Mouse (Mus musculus): ENCODE results near the gene Sbds. TPM values are rescaled to one million over a fixed set of nuclear protein-coding genes. Genes with fewer than 3 reads are reported as not detected.
A peak's percentile ranks its signal among the peaks of the same experiment; 100 is the strongest.

Sbds gene
- polyA plus RNA-seq, 1 experiment = 24.2 TPM

DNA sequence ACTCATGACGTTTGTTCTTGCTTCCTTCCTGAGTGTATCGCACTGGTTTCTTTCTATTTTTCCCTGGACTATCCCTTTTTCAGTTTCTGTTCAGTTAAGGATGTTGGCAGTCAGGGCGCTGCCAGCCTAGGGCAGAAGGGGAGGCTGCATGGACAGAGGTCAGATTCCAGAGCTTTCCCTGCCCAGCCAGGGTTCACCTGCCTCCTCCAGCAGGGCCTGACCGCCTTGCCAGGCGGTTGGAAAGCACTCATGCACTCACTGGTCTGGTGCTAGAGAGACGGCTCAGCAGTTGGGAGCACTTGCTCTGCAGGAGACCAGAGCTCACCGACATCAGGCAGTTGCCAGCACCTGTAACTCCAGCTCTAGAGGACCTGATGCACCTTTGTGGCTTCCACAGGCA is 16.1 kb downstream of the Sbds start:
- Histone ChIP-seq H3K4me1 (ENCODE audit: control insufficient read depth, insufficient read depth, insufficient read length, low read length) (no peaks in the 10 kb centered on the region), H3K27me3 (ENCODE audit: control insufficient read depth, insufficient read depth, low read length) (no peaks in the 10 kb centered on the region), H3K27ac (ENCODE audit: insufficient read depth, low read depth, low read length) (no peak overlapping the region), H3K36me3 (ENCODE audit: control insufficient read depth, insufficient read depth, low read length) (peaks cover 78% of the 10 kb centered on the region), H3K4me3 (ENCODE audit: low read depth, low read length) (no peak overlapping the region)
- TF ChIP-seq CTCF (IDR thresholded peaks at IDR 0.05; ENCODE audit: extremely low read depth, insufficient read length, insufficient replicate concordance, low read depth, low read length) (no peak), POLR2A (IDR thresholded peaks at IDR 0.05; ENCODE audit: low read depth, low read length) (no peak)
- 88% methylated on average over 7 of the region's 7 CpGs for WGBS

- Histone ChIP-seq H3K4me3 (ENCODE audit: low read depth, low read length) (no peak overlapping the region), H3K36me3 (ENCODE audit: control insufficient read depth, insufficient read depth, low read length) (peaks cover 79% of the 10 kb centered on the region), H3K27ac (ENCODE audit: insufficient read depth, low read depth, low read length) (no peak overlapping the region), H3K4me1 (ENCODE audit: control insufficient read depth, insufficient read depth, insufficient read length, low read length) (no peaks in the 10 kb centered on the region), H3K27me3 (ENCODE audit: control insufficient read depth, insufficient read depth, low read length) (no peaks in the 10 kb centered on the region)
- TF ChIP-seq CTCF (IDR thresholded peaks at IDR 0.05; ENCODE audit: extremely low read depth, insufficient read length, insufficient replicate concordance, low read depth, low read length) (no peak), POLR2A (IDR thresholded peaks at IDR 0.05; ENCODE audit: low read depth, low read length) (no peak)
- WGBS = 93% methylated on average over 8 of the region's 8 CpGs
Observed at GRCm38 (mm10) chr5:130236302-130236701, 19.0 kb downstream of the Sbds start.

GRCm38 (mm10) chr5:130228120-130228519 is 27.2 kb downstream of the Sbds start:
- no peak for TF ChIP-seq CTCF (IDR thresholded peaks at IDR 0.05; ENCODE audit: extremely low read depth, insufficient read length, insufficient replicate concordance, low read depth, low read length)
- no peak for TF ChIP-seq POLR2A (IDR thresholded peaks at IDR 0.05; ENCODE audit: low read depth, low read length)
- Histone ChIP-seq H3K4me3 (ENCODE audit: low read depth, low read length) (no peak overlapping the region), H3K27ac (ENCODE audit: insufficient read depth, low read depth, low read length) (no peak overlapping the region), H3K27me3 (ENCODE audit: control insufficient read depth, insufficient read depth, low read length) (no peaks in the 10 kb centered on the region), H3K4me1 (ENCODE audit: control insufficient read depth, insufficient read depth, insufficient read length, low read length) (peaks cover 11% of the 10 kb centered on the region; the same call in 1 of the 2 replicates), H3K36me3 (ENCODE audit: control insufficient read depth, insufficient read depth, low read length) (peaks cover 27% of the 10 kb centered on the region)
- 49% methylated on average over 4 of the region's 4 CpGs for WGBS

DNA sequence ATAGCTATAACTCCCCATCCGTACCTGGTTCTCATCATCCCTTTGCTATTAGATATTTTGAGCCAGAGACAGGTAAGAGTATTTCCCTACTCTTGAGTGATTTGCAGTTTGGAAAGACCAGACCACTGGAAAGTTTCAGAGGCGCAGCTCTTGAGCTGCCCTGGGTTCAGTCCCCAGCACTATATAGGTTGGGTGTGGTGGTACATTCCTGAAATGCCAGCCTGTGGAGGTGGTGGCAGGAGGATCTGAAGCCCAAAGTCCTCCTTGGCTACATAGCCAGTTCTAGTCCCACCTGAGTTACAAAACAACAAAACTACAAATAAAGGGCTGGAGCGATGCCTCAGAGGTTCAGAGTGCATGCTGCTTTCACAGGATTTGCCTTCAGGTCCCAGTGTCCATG is 28.5 kb downstream of the Sbds start:
- Histone ChIP-seq H3K27me3 (ENCODE audit: control insufficient read depth, insufficient read depth, low read length) (no peaks in the 10 kb centered on the region), H3K4me3 (ENCODE audit: low read depth, low read length) (no peak overlapping the region), H3K27ac (ENCODE audit: insufficient read depth, low read depth, low read length) (no peak overlapping the region), H3K36me3 (ENCODE audit: control insufficient read depth, insufficient read depth, low read length) (peaks cover 14% of the 10 kb centered on the region), H3K4me1 (ENCODE audit: control insufficient read depth, insufficient read depth, insufficient read length, low read length) (peaks cover 14% of the 10 kb centered on the region; the same call in 1 of the 2 replicates)
- no peak for TF ChIP-seq POLR2A (IDR thresholded peaks at IDR 0.05; ENCODE audit: low read depth, low read length)
- no peak for TF ChIP-seq CTCF (IDR thresholded peaks at IDR 0.05; ENCODE audit: extremely low read depth, insufficient read length, insufficient replicate concordance, low read depth, low read length)
- WGBS = 79% methylated on average over 3 of the region's 3 CpGs

GRCm38 (mm10) chr5:130222146-130223004 is 33.0 kb downstream of the Sbds start:
- under 1% methylated on average over 87 of the region's 88 CpGs for WGBS
- H3K36me3 ChIP-seq (ENCODE audit: control insufficient read depth, insufficient read depth, low read length) = no peaks in the 10 kb centered on the region
- TF ChIP-seq POLR2A (IDR thresholded peaks at IDR 0.05; ENCODE audit: low read depth, low read length) = peak; percentile 38; the same call in 1 of the 2 replicates
- TF ChIP-seq CTCF (IDR thresholded peaks at IDR 0.05; ENCODE audit: extremely low read depth, insufficient read length, insufficient replicate concordance, low read depth, low read length) = no peak; the same call in 1 of the 2 replicates
- peaks cover 19% of the 10 kb centered on the region; the same call in 1 of the 2 replicates for H3K4me1 ChIP-seq (ENCODE audit: control insufficient read depth, insufficient read depth, insufficient read length, low read length)
- peak overlapping the region; percentile 68; the same call in 1 of the 2 replicates for H3K27ac ChIP-seq (ENCODE audit: insufficient read depth, low read depth, low read length)
- no peaks in the 10 kb centered on the region for H3K27me3 ChIP-seq (ENCODE audit: control insufficient read depth, insufficient read depth, low read length)
- H3K4me3 ChIP-seq (ENCODE audit: low read depth, low read length) = peak overlapping the region; percentile 93

GRCm38 (mm10) chr5:130221760-130222145 is 33.6 kb downstream of the Sbds start:
- peak overlapping the region; percentile 93 for H3K4me3 ChIP-seq (ENCODE audit: low read depth, low read length)
- TF ChIP-seq POLR2A (IDR thresholded peaks at IDR 0.05; ENCODE audit: low read depth, low read length) = no peak
- no peak for TF ChIP-seq CTCF (IDR thresholded peaks at IDR 0.05; ENCODE audit: extremely low read depth, insufficient read length, insufficient replicate concordance, low read depth, low read length)
- no peaks in the 10 kb centered on the region for H3K27me3 ChIP-seq (ENCODE audit: control insufficient read depth, insufficient read depth, low read length)
- H3K36me3 ChIP-seq (ENCODE audit: control insufficient read depth, insufficient read depth, low read length) = no peaks in the 10 kb centered on the region
- under 1% methylated on average over 10 of the region's 10 CpGs for WGBS
- peaks cover 16% of the 10 kb centered on the region; the same call in 1 of the 2 replicates for H3K4me1 ChIP-seq (ENCODE audit: control insufficient read depth, insufficient read depth, insufficient read length, low read length)
- peak overlapping the region; percentile 68; the same call in 1 of the 2 replicates for H3K27ac ChIP-seq (ENCODE audit: insufficient read depth, low read depth, low read length)

DNA sequence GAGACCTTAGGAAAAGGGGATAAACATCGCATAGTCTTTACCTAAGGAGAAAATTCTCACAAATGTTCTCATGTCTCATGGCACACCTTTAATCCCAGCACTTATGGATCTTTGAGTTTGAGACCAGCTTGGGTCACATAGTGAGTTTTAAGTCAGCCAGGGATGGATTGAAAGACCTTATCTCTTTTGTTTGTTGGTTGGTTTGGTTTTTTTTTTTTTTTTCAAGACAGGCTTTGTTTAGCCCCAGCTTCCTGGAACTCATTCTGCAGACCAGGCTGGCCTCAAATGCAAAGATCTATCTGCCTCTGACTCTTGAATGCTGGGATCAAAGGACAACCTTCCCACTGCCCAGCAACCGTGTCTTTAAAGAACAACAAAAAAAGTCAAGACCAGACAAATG is 34.0 kb downstream of the Sbds start:
- H3K36me3 ChIP-seq (ENCODE audit: control insufficient read depth, insufficient read depth, low read length) = no peaks in the 10 kb centered on the region
- H3K27me3 ChIP-seq (ENCODE audit: control insufficient read depth, insufficient read depth, low read length) = no peaks in the 10 kb centered on the region
- no peak overlapping the region for H3K4me3 ChIP-seq (ENCODE audit: low read depth, low read length)
- H3K27ac ChIP-seq (ENCODE audit: insufficient read depth, low read depth, low read length) = 0 out of 2 replicates have a peak overlapping the region, but pooled peaks have one; percentile 68
- 36% methylated on average over 2 of the region's 2 CpGs for WGBS
- no peak for TF ChIP-seq POLR2A (IDR thresholded peaks at IDR 0.05; ENCODE audit: low read depth, low read length)
- no peak for TF ChIP-seq CTCF (IDR thresholded peaks at IDR 0.05; ENCODE audit: extremely low read depth, insufficient read length, insufficient replicate concordance, low read depth, low read length)
- H3K4me1 ChIP-seq (ENCODE audit: control insufficient read depth, insufficient read depth, insufficient read length, low read length) = peaks cover 15% of the 10 kb centered on the region; the same call in 1 of the 2 replicates
